Mouse (Mus musculus) pancreas, adult 10 weeks (tissue): ENCODE data around the gene Phf2. TPM values are rescaled to one million over a fixed set of nuclear protein-coding genes. Genes with fewer than 3 reads are reported as not detected.

ENCODE experiments used
- polyA plus RNA-seq: library from polyadenylated mRNA; stranded (reverse); fragments of 350-450 nt; fragmentation: Illumina TruSeq; extraction: RNeasy Lipid Tissue Mini Kit (QIAGEN cat#74804); gene quantifications from one replicate; pipeline ENCODE4 v1.2.3, GENCODE M21; 2015; ENCODE audit warnings: low read depth, low replicate concordance; ENCODE audit not compliant: insufficient read depth

Gene Phf2
- 6.0 TPM for polyA plus RNA-seq

DNA sequence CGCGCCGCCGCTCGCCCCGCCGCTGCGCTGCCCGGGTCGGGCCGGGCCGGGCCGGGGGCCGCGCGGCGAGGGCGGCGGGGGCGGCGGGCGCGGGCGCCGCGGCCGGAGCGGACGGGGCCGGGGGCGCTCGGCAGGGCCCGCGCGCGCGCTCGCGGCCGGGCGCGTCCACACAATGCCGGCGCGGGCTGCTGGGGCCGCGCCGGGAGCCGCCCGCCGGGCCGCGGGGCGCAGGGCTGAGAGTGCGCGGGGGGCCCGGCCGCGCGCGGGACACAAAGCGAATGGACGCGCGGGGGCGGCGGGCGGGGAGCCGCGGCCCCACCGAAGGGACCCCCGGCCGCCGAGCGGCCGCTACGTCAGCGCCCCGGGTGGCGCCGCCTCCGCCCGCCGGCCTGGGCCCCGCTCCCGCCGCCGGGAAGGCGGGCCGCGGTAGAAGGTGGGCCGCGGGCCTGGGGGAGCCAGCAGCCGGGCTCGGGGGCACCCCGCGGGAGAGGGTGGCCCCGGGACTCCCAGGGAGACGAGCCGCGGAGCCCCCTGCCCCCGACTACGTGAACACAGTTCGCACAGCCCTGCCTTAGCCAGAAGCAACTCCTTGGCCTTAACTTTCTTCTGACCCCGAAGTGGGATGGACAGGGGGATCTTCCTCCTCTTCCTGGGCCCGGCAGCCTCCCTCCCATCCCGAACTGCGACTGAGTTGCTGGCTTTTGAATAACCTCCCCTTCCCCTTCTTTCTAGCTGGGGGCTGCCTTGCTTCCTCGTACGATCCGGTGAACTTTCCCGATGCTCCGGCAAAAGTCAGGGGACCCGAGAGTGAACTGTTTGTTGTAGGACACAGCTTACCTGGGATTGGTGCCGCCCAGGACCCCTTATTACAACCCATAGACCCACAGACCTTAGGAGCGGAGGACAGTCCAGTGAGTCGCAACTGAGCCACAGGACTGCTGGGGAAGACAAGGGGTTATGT lies at the start of gene Phf2:
Gene Phf2, minus strand, starts transcription at position 349 of the 961 bp plus-strand sequence.

Other genes starting within 250 kb of the Phf2 start
- gene Ptpdc1, start 245.5 kb downstream of the Phf2 start, polyA plus RNA-seq = 2.2 TPM
- 3.0 TPM for gene Barx1, start 208.1 kb downstream of the Phf2 start, polyA plus RNA-seq
- gene Fam120a, start 96.9 kb upstream of the Phf2 start, polyA plus RNA-seq = 18.2 TPM